Mouse (Mus musculus) kidney, postnatal 4 days (tissue): ENCODE measurements around the gene Prrg4.
"Not testable (repeated sequence)": the region's sequence is repeated elsewhere in the genome, so short reads cannot be mapped to it uniquely, and the experiment has no call there.

Experiments
- DNase-seq, 2 experiments: peaks; one replicate each; pipeline ENCODE4 v3.0.0; 2021; ENCODE audit warnings: mixed read lengths in 2 of 2

Gene Prrg4

DNA sequence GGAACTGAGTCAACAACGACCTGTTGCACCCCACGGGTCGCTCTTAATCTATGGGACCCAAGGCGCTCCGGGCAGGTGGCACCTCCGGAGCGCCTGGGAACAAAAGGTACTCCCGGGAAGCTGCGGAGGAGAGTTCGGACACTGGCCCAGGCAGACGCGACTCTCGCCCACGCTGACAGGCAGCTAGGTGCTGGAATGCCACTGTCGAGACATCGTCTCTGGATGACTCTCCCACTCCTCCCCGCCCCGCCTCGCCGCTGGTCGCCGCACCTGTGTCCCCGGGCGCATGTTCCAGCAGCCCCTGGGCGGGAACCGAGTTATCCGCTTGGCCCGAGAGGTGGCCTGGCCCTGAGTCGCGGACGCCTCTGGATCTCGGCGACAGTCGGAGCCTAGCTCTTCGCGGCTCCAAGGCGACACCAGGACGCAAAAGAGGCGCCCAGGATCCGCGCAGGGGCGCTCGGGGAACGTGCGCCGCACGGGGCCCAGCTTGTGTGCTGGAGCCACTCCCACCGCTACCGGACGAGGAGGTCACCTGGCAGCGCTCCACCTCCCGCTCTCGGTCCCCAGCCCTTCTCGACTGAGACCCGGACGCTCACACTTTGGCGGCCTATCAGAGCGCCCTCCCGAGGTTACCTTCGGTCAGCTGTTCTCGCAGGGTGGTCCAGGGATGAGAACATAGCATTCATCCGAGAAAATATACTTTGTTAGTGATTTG, at the start of gene Prrg4:
Gene Prrg4, minus strand, starts transcription at position 601 of the 715 bp plus-strand sequence.
- peak; percentile 81 to 88 for DNase-seq

DNA sequence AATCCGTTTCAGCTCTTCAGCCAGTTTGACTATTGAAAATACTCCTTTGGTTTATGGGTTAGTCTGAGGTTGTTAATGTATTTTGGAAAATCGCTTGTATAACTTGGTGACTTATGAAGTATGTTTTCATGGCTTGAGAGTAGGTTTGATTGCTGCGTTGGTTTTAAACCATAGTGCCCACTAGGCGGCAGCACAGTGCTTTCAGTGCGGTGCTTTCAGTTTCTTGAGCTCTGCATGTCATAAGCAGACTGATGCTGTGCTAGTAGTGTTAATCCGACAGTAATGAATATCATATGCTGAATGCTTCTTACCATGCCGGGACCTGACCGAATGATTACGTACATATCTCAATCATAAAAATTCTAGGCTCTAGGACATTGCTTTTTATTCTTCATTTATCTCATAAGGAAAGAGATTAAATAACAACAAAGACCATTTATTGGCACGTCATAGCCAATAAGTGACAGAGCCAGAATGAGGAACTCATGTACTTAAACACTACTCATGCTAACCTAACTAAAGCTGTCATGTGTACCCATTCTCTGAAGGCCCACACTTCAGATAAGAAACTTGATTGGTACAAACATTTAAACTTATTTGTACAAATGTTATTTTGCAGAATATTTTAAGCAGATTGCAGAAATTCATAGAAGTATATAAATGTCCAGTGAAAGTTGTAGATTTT, 38.3 kb upstream of the Prrg4 start:
- peak; percentile 91 to 92 for DNase-seq

DNA sequence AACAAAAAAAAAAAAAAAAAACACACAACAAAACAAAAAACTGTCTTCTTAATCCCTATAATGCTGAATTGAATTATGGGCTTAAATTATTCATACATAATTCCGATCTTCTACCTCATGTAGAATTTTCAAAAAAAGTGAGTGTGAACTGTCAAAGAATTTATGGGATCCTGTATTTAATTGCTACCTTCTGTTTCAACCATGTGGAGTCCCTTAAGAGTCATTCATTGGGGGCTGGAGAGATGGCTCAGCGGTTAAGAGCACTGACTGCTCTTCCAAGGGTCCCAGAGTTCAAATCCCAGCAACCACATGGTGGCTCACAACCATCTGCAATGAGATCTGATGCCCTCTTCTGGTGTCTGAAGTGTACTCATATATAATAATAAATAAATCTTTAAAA, 37.7 kb upstream of the Prrg4 start:
- DNase-seq = not testable (repeated sequence)

GRCm38 (mm10) chr2:104886109-104886508, 36.4 kb upstream of the Prrg4 start:
- no peak for DNase-seq

DNA sequence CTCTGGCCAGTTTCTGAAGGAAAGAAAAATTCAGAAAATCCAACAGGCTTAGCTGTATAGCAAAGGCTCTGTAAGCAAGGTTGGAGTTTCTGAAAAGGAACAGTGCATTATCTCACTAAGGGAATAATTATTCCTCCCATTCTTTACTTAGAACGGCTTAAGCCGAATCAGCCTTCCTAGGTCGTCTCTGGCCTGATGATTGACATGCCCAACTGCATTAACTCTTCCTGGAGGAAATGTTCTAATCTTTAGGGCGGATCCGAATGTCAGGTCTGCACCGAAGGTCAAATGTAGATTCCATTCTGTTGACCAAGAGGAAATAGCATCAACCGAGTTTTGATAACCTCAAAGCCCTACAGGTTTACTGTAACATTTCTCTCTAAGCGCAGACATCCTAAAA, 29.1 kb upstream of the Prrg4 start:
- DNase-seq = no peak

DNA sequence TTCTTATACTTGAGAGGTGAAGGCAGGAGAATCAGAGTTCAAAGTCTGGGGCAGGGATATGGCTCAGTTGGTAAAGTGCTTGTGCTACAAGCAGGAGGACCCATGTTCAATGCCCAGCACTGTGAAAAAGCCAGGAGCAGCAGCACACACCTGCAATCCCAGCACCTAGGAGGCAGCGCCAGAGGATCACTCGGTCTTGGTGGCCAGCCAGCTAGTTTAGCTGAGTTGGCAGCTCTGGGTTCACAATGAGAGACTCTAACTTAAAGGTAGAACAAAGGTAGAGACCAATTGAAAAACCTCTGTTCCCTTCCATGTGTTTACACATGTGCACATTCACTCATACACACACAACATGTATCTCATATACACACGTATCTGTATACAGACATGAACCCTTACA, 19.4 kb upstream of the Prrg4 start:
- DNase-seq = no peak

GRCm38 (mm10) chr2:104867282-104867855, 17.7 kb upstream of the Prrg4 start, which contains the start of gene Ccdc73:
Ccdc73 (plus strand) TSS chr2:104867805.
- no peak for DNase-seq

GRCm38 (mm10) chr2:104864176-104864860, 14.6 kb upstream of the Prrg4 start:
- no peak for DNase-seq

GRCm38 (mm10) chr2:104860426-104860825, 10.8 kb upstream of the Prrg4 start:
- DNase-seq = peak in 1 of 2 experiments; percentile 10

DNA sequence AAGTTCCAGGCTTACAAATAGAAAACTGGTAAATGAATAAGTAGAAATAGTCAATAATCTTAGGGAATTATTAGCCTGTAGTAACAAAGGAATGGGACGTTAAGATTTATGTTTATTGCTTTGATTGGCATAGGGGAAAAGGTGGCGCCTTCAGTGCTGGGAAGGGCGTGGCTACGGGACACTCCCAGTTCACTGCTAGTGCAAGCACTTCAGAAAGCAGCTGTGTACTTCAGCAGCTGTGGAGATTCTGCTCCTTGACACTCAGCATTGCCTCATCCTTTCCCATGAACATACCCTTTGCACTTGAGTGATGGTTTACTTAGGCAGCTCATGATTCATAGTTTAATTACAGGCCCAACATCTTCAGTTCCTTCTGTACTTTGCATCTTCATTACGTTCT, 9.4 kb upstream of the Prrg4 start:
- DNase-seq = peak in 1 of 2 experiments; percentile 9

DNA sequence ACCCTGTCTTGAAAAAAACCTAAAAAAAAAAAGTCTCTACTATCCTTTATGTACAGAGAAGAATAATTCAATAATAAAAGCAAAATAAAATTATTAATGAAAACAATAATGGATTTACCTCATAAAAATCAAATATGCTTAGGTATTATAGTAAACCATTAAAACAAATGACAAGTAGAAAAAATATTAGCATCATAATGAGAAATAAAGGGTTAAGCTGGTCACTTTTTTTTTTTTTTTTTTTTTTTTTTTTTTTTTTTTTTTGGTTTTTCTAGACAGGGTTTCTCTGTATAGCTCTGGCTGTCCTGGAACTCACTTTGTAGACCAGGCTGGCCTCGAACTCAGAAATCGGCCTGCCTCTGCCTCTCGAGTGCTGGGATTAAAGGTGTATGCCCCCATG, 8.4 kb upstream of the Prrg4 start:
- not testable (repeated sequence) for DNase-seq

GRCm38 (mm10) chr2:104856218-104856617, 6.5 kb upstream of the Prrg4 start:
- no peak for DNase-seq

DNA sequence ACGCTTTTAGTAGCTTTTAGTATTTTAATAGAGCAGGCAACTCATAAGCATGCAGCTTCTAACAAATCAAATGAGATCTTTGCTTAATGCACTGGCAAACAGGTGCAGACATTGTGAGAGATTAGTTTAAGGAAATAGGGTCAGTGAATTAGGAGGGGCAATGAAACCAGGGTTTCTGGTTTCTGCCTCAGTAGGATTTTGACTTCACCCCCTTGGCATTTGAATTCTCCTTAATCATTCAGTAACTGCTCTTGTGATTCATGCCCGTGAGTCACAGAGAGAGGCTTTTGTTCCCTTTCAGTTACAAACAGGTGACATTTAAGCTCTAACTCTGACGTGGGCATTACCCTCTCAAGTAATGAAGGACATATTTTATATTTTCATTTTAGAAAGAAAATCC, 6.1 kb upstream of the Prrg4 start:
- no peak for DNase-seq

- DNase-seq = no peak
Measured at GRCm38 (mm10) chr2:104854836-104855235, 5.2 kb upstream of the Prrg4 start.

DNA sequence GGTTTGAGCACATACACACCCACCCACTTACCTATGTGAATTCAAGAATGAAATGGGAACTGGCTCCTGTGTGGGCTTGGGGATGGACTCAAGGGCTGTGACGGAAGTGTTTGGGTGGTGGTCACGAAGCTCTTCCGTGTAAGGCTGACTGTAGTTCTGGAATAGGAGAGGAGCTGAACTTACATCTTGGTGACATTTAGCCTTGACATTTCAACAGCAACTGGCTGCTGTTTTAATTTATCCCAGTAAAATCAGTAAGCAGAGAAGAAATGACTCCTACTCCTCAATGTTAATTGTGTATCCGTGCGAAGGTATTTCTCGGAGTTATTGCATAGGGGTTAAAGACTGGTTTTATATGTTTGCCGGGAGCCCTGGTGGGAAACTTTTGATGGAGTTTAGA, 2.9 kb upstream of the Prrg4 start:
- DNase-seq = no peak

DNA sequence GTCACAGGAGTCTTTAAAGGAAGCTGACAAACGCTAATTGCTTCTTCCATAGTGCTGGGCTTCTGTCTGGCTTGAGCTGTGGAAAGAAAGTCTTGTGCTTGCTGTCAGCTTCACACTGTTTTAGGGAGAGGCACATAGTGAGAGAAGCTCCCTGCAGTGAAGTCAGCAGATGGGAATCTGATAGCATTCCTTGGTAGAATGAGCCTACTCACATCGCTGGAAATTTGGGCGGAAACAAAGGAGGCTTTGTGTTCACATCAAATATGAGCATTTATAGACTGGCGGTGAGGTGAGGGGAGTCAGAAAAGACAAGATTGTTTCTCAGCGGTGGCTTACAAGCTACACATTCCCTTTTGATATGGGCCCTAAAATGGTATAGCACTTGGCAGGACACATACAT, 2.0 kb upstream of the Prrg4 start:
- no peak for DNase-seq

- no peak for DNase-seq
Measured at GRCm38 (mm10) chr2:104849991-104850359, 299 bp upstream of the Prrg4 start.

GRCm38 (mm10) chr2:104848235-104849161, 1.2 kb downstream of the Prrg4 start:
- DNase-seq = peak; percentile 6 to 13

DNA sequence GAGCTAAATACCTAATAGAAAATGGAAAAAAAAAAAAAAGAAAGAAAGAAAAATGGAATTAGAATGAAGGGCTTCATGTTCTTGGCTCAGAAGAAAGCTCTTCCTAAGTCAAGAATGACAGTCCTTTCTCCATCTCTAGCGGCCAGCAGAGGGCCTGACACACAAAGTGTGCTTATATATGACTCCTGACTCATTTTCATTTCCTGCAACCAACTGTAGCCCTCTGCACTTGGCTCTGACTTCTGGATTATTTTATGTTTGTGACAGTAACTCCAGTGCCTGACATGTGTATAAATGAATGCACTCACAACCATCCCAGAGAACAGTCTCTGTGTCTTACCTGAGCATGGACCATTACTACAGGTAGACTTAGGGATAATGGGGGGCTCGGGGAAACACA, 2.0 kb downstream of the Prrg4 start:
- peak; percentile 61 to 72 for DNase-seq

GRCm38 (mm10) chr2:104846638-104847414, 2.9 kb downstream of the Prrg4 start:
- DNase-seq = no peak

DNA sequence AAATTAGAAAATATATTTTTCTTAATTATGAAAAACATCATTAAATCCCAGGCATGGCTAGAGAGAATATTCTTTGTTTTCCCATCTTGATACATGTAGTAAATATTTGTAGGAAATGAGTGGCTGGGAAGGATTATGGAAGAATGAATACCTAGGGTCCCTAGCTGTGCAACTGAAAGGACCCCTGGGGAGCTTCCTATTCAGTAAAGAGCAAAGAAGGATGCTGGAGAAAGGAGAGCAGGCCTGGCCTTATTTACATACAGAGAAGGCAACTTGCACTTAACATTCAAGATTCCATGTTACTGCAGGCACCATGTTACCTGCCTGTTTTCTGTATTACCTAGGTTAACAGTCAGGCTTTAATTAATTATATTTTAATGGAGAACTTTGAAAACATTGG, 7.1 kb downstream of the Prrg4 start:
- no peak for DNase-seq

GRCm38 (mm10) chr2:104841736-104842135, 7.9 kb downstream of the Prrg4 start:
- no peak for DNase-seq
